Mouse (Mus musculus): ENCODE measurements around the gene Aqp3.

Gene Aqp3

GRCm38 (mm10) chr4:41116817-41117216 is 18.8 kb upstream of the Aqp3 start:
- TF ChIP-seq GATA4 (IDR thresholded peaks at IDR 0.05; ENCODE audit: insufficient replicate concordance, low read length), result no peak

DNA sequence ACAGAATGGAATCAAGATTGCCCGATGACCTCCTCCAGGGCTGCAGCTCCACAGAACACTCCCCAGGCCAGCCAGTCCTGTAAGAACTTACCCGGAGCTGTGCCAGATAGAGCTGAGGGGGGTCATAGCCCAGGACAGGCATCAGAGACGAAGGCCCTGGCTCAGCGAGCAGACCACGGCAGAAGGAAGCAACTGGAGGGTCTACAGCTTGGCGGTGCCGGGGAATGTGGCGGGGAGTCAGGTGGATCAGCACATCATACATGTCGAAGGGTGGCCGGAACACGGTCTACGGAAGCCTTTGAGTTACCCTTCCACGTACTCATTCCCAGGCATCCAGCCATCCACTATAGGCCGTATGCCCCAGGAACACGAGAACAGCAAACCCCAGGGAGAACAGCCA is 17.8 kb upstream of the Aqp3 start:
- no peak for TF ChIP-seq GATA4 (IDR thresholded peaks at IDR 0.05; ENCODE audit: insufficient replicate concordance, low read length)

DNA sequence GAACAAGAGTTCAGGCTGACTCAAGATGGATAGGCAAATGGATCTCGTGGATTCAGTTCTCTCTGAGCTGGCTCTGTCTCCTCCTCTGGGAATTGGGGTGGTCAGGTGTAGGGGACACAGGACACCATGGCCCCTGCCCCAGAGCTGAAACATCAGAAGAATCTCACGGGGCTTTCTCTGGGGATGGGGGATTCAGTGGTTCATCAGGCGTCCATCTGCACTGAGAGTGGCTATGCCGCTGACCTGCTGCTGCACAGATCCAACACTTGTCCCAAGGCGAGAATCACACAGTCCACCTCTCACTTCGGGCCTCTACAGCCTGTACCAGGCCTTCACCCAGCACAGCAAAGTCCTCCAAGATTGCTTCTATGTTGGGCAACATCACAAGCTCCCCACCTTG is 17.1 kb upstream of the Aqp3 start:
- TF ChIP-seq GATA4 (IDR thresholded peaks at IDR 0.05; ENCODE audit: insufficient replicate concordance, low read length), result no peak

DNA sequence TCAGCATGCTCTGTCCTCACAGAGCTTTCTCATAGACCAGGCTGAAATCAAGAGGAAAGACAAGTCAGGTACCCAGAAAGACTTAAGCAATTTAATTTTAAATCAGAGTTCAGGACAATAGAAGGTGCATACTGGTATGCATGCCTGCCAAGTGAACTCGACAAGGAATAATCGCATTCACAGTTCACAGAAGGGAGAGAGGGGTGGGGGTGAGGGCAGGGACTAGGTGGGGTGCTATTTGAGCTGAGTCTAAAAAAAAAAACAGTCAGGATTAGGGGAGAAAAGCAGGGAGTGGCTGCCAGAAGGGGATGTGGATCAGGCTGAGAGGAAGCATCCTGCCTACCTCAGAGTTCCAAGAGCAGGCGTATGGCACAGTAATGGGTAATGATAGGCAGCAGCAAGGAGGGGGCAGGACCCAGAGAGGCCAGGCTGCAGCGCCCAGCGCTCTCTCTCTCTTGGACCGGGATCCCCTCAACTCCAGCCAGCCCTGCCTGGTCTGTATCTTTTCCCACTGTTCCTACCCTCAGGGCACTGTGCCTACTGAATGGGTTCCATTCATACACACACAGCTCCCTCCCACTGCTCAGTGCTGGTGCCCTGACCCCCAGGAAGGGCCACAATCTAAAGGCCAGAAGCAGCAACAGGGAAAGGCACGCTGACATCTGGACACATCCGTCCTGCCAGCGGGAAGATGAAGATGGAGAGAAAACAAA is 16.5 kb upstream of the Aqp3 start:
- no peak for TF ChIP-seq GATA4 (IDR thresholded peaks at IDR 0.05; ENCODE audit: insufficient replicate concordance, low read length)

DNA sequence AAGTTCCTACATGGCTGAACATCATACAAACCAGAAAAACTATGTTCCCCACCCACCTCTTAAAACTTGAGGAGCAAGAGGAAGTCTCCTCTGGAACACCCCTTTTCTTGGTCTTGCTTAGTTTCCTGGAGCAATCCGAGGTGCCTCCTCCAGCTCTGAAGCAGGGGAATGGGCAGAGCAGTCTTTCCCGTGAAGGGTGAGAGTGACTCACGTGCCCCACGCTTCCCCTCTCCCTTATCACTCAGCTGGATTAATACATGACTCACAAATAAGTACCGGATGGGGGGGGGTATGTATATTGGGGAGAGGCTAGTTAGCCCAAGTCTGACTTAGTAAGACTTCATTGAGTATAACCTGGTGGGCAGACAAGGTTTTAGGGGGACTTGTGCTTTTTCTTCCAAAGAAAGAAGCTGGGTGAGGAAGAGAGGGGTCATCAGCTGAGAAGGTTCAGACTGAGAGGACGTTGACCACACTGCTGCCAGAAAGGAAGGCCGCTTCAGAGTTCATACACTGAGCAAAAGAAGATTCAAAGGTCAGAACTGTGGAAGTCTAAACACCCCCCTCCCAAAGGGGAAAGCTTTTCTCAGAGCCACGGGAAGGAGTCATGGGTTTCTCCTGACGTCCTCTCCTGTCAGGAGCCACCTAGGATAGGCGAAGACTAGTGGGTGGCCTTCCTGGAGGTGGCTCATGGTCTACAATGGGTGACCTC is 10.9 kb upstream of the Aqp3 start:
- TF ChIP-seq GATA4 (IDR thresholded peaks at IDR 0.05; ENCODE audit: insufficient replicate concordance, low read length), result peak; percentile 39; the same call in 1 of the 2 replicates

DNA sequence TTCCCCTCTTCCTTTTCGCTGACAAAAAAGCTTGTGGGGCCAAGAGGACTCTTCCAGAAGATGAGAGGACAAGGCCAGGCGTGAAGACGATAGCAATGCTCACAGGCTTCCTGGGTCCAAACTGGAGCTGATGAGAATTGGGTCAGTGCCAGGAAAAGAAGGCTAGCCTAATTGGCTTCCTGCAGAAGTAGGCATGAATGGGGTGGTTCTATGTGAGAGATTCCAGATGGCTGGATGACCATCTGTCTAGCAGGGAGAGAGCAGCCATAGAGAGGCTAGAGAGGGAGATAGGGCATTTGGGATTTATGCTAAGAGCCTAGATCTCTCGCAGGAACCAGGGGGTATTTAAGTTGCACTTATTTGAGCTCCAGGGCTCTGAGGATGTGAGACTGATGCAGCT is 9.5 kb upstream of the Aqp3 start:
- TF ChIP-seq GATA4 (IDR thresholded peaks at IDR 0.05; ENCODE audit: insufficient replicate concordance, low read length), result no peak

DNA sequence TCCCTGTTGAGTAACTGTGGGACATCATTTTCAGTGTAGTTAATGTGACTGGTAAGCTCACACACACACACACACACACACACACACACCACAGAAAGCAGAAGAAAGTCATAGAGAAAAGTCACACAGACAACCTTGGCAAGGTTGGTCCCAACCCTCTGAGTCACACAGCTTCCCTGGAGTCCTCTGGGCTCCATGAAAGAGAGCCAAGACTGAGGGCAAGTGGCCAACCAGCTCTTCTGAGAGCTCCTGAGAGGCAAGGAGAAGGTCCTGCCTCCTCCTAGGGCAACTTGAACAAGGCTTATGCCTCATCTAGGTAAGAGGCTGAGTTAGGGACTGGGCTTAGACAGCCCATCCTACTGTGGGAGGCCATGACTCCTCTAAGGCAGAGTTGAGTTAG is 4.9 kb upstream of the Aqp3 start:
- no peak for TF ChIP-seq GATA4 (IDR thresholded peaks at IDR 0.05; ENCODE audit: insufficient replicate concordance, low read length)

- no peak for TF ChIP-seq GATA4 (IDR thresholded peaks at IDR 0.05; ENCODE audit: insufficient replicate concordance, low read length)
Observed at GRCm38 (mm10) chr4:41100986-41101385, 3.0 kb upstream of the Aqp3 start.

DNA sequence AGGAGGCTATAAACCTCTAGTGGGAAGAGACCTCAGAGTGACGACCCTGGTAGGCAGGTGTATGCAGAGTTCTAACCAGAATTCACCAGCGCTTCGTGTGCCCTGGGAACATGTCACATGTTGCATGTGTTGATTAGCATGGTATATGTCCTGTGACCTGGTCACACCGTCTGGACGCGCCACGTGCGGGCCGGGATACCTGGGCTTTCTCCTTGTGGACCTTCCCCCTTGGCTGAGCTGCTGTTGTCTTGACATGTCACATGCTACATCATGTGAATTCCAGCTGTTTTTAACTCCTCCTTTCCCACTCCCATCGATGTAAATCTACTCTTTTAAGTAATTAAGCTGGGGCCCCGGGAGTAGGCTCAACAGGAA is 581 bp upstream of the Aqp3 start:
- TF ChIP-seq GATA4 (IDR thresholded peaks at IDR 0.05; ENCODE audit: insufficient replicate concordance, low read length), result no peak

- no peak for TF ChIP-seq GATA4 (IDR thresholded peaks at IDR 0.05; ENCODE audit: insufficient replicate concordance, low read length)
Observed at GRCm38 (mm10) chr4:41097381-41097780, 602 bp downstream of the Aqp3 start.

- no peak for TF ChIP-seq GATA4 (IDR thresholded peaks at IDR 0.05; ENCODE audit: insufficient replicate concordance, low read length)
Observed at GRCm38 (mm10) chr4:41096794-41097193, 1.2 kb downstream of the Aqp3 start.

DNA sequence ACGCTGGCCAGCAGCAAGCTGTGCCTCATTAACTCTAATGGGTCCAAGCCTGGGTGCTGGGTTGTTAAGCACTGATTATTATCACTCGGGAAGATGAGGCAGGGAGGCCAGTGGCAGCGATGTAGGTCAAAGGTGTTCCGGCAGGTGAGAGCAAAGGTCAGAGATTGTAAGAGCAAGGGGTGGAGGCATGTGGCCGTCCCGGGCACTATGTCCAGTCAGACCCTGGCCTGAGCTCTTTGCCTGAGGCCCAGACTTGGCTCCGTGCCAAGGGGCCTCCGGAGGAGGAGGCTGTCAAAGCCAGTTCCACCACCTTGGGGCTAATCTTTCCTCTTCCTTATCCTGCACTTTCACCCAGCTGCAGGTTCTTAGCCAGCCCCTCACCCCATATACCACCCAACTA is 1.8 kb downstream of the Aqp3 start:
- no peak for TF ChIP-seq GATA4 (IDR thresholded peaks at IDR 0.05; ENCODE audit: insufficient replicate concordance, low read length)

DNA sequence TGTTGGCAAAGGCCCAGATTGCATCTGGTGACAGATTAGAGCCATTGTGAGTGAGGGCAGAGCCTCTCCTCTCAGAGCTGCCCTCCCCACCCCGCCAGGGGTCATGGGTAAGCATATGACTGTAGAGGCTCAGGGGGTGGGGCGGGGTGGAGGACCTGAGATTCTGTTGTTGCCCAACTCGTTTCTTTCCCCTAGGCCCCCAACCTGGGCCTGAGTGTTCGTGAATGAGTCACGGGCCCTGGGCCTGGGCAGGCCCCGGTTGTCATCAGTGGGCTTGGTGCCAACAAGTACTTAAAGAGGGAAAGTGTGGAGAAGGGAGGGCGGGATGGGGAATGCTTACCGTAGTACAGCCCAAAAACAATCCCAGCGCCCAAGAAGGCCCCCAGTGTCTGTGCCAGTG is 3.6 kb downstream of the Aqp3 start:
- TF ChIP-seq GATA4 (IDR thresholded peaks at IDR 0.05; ENCODE audit: insufficient replicate concordance, low read length), result no peak

DNA sequence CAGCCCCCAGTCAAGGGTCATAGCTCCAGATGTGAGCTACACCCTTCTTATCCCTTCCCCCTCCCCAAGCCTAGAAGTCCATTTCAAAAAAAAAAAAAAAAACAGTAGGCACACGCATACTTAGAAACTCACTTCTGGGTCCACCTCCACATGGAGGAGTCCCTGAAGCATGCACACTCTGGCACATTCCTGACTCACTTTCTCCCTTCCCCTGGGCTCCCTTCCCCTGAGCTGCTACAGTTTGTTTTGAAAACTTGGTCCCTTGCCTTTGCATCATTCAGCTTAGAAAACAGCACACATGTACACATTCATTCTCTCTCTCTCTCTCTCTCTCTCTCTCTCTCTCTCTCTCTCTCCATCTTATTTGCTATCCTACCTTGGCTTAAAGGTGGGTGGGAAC is 5.0 kb downstream of the Aqp3 start:
- TF ChIP-seq GATA4 (IDR thresholded peaks at IDR 0.05; ENCODE audit: insufficient replicate concordance, low read length), result no peak

- TF ChIP-seq GATA4 (IDR thresholded peaks at IDR 0.05; ENCODE audit: insufficient replicate concordance, low read length), result no peak
Observed at GRCm38 (mm10) chr4:41091391-41091790, 6.6 kb downstream of the Aqp3 start.

- TF ChIP-seq GATA4 (IDR thresholded peaks at IDR 0.05; ENCODE audit: insufficient replicate concordance, low read length), result no peak
Observed at GRCm38 (mm10) chr4:41089705-41090104, 8.3 kb downstream of the Aqp3 start.

- TF ChIP-seq GATA4 (IDR thresholded peaks at IDR 0.05; ENCODE audit: insufficient replicate concordance, low read length), result no peak
Observed at GRCm38 (mm10) chr4:41089189-41089588, 8.8 kb downstream of the Aqp3 start.
